Mouse (Mus musculus): ENCODE measurements around the gene Pde8a.

GRCm38 (mm10) chr7:81309247-81309646 is 95.9 kb downstream of the Pde8a start:
- no peak for TF ChIP-seq CTCF (IDR thresholded peaks at IDR 0.05)
- TF ChIP-seq EP300 (IDR thresholded peaks at IDR 0.05), result no peak

All from lung, postnatal 0 days (tissue).